Mouse (Mus musculus): ENCODE results near the gene Tbc1d22b.

DNA sequence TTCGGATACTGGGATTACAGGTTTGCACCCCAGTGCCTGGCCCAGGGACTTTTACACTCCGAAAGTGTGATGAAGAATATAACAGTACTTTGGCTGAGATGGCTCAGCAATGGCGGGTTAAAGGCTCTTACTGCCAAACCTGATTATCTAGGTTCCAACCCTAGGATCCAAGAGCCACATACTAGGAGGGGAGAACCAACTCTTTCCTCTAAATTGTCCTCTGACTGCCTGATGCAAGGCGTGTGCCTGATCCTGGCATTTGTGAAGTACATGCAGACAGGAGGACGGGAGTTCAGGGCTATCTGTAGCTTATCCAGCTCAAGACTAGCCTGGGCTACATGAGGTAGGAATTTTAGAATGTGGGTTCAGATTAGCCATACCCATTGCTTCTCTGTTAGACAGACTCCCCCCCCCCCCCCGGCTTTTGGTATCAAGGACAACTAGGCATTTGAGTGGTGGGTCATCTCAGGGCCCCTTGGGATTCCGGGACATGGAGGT, 49.3 kb upstream of the Tbc1d22b start:
- TF ChIP-seq CTCF (conservative IDR thresholded peaks at IDR 0.05; ENCODE audit: low read length): no peak
- TF ChIP-seq NANOG (IDR thresholded peaks at IDR 0.05; ENCODE audit: borderline replicate concordance, low read length): no peak
- no peak for TF ChIP-seq POU5F1 (IDR thresholded peaks at IDR 0.05; ENCODE audit: borderline replicate concordance, low read length)

All from E14TG2a.4 (cell line).